17 mouse cellular contexts compared by ENCODE assay signal in genomic region chr1:91861511-91861910, GRCm38 (mm10).
"Had no signal": no experiment of that assay in that cellular context is flagged by ENCODE, and none has a peak within 500 bp of the region (broad histone marks: within the 10 kb centered on the region; RNA-seq: fewer than 3 reads in every experiment).

No protein-coding gene starts in this region.

- H3K27me3 ChIP-seq: limb, embryonic 13.5 days; liver, embryonic 13.5 days; midbrain, embryonic 15.5 days; neural tube, embryonic 12.5 days; stomach, embryonic 15.5 days had no signal

- H3K36me3 ChIP-seq: limb, embryonic 13.5 days; liver, embryonic 13.5 days; midbrain, embryonic 15.5 days; neural tube, embryonic 12.5 days; stomach, embryonic 15.5 days had no signal

- H3K4me3 ChIP-seq: layer of hippocampus, adult 2 months; limb, embryonic 13.5 days; liver, embryonic 13.5 days; midbrain, embryonic 15.5 days; neural tube, embryonic 12.5 days; stomach, embryonic 15.5 days had no signal

- H3K9me3 ChIP-seq: limb, embryonic 13.5 days; liver, embryonic 13.5 days; midbrain, embryonic 15.5 days; neural tube, embryonic 12.5 days; stomach, embryonic 15.5 days had no signal

- DNase-seq: kidney, adult 8-10 months; kidney, postnatal 4 days; left cerebral cortex, postnatal 4 days; liver, embryonic 13.5 days; lung, adult 18-20 months; lung, postnatal 36 days; right cerebral cortex, postnatal 14 days; thymus, adult 2 months; thymus, postnatal 25 days had no signal

- H3K4me1 ChIP-seq: limb, embryonic 13.5 days; liver, embryonic 13.5 days; midbrain, embryonic 15.5 days; neural tube, embryonic 12.5 days; stomach, embryonic 15.5 days had no signal

- ATAC-seq: lung, postnatal 0 days; midbrain, embryonic 15.5 days had no signal

- H3K9ac ChIP-seq: limb, embryonic 13.5 days; liver, embryonic 13.5 days; midbrain, embryonic 15.5 days; neural tube, embryonic 12.5 days; stomach, embryonic 15.5 days had no signal

- H3K4me2 ChIP-seq: limb, embryonic 13.5 days; liver, embryonic 13.5 days; midbrain, embryonic 11.5 days; midbrain, embryonic 15.5 days; neural tube, embryonic 12.5 days; stomach, embryonic 15.5 days had no signal

- H3K27ac ChIP-seq: kidney, postnatal 0 days; layer of hippocampus, adult 2 months; limb, embryonic 13.5 days; liver, embryonic 13.5 days; midbrain, embryonic 15.5 days; neural tube, embryonic 12.5 days; stomach, embryonic 15.5 days had no signal
